Mouse (Mus musculus): ENCODE data around the gene Tbc1d2b. TPM values are rescaled to one million over a fixed set of nuclear protein-coding genes. Genes with fewer than 3 reads are reported as not detected.

Tbc1d2b gene
- polyA plus RNA-seq, 1 experiment from 2014 or later, result 20.9 TPM

DNA sequence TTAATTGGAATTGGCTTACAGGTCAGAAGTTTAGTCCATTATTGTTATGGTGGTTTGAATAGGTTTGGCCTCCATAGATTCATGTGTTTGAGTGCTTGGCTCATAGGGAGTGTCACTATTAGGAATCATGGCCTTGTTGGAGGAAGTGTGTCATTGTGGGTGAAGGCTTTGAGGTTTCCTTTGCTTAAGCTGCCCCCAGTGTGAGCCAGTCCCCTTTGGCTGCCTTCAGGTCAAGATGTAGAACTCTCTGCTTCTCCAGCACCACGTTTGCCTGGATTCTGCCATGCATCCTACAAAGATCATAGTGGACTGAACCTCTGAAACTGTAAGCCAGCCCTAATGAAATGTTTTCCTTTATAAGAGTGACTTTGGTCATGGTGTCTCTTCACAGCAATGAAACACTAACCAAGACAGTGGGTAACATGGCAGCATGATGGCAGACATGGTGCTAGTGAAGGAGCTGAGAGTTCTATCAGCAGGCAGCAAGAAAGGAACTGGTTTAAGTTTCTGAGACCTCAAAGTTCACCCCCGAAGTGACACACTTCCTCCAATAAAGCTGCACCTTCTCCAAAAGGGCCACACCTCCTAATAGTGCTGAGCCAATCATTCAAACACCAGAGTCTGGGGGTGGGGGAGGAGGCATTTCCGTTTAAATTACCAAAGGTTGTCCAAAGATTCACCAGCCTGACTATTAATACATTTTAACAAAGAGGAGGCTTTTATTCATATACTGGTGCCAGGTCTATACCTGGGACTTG is 23.2 kb upstream of the Tbc1d2b start:
- Histone ChIP-seq H3K4me2 (ENCODE audit: low read length) (no peak overlapping the region), H3K9ac (ENCODE audit: low read length) (no peak overlapping the region), H3K36me3 (ENCODE audit: control insufficient read depth, insufficient read depth, low read length) (no peaks in the 10 kb centered on the region), H3K27me3 (replicated peaks; ENCODE audit: control insufficient read depth, insufficient read depth, low read length) (no peaks in the 10 kb centered on the region), H3K27ac (ENCODE audit: low read depth) (no peak overlapping the region), H3K4me3 (ENCODE audit: low read depth, low read length) (no peak overlapping the region), H3K4me1 (replicated peaks; ENCODE audit: control insufficient read depth, insufficient read depth, low read length) (no peaks in the 10 kb centered on the region), H3K9me3 (ENCODE audit: control insufficient read depth, low read length) (no peaks in the 10 kb centered on the region)
- DNase-seq (ENCODE audit: low spot score) (no peak), ATAC-seq (replicated peaks; ENCODE audit: low FRiP score, low TSS enrichment, low read depth) (no peak)
- 66% methylated on average over 3 of the region's 3 CpGs for WGBS

DNA sequence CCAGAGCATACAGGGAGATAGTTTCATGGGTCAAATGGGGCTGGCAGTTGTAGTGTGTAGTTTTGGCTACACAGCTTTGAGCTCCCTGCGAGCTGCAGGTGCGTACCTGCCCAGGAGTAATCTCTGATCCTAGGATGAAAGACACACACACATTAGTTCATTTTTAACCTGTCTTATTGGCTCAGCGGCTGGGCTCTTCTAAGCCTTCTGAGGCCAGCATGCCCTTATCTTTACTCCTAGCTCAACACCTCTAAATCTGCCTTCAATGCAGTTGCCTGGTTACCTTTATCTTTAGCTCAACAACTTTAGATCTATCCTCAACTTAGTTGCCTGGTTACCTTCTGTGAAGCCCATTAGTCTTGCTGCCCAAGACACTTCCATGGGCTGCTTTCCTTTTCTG is 7.8 kb upstream of the Tbc1d2b start:
- H3K9ac ChIP-seq (ENCODE audit: low read length), result no peak overlapping the region
- H3K4me1 ChIP-seq (replicated peaks; ENCODE audit: control insufficient read depth, insufficient read depth, low read length), result no peaks in the 10 kb centered on the region
- H3K4me2 ChIP-seq (ENCODE audit: low read length), result no peak overlapping the region
- no peak overlapping the region for H3K4me3 ChIP-seq (ENCODE audit: low read depth, low read length)
- H3K9me3 ChIP-seq (ENCODE audit: control insufficient read depth, low read length), result no peaks in the 10 kb centered on the region
- WGBS, result 76% methylated on average over 3 of the region's 3 CpGs
- ATAC-seq (replicated peaks; ENCODE audit: low FRiP score, low TSS enrichment, low read depth) (peak; percentile 76), DNase-seq (ENCODE audit: low spot score) (no peak)
- H3K27ac ChIP-seq (ENCODE audit: low read depth), result no peak overlapping the region; the same call in 1 of the 2 replicates
- no peaks in the 10 kb centered on the region for H3K36me3 ChIP-seq (ENCODE audit: control insufficient read depth, insufficient read depth, low read length)
- no peaks in the 10 kb centered on the region for H3K27me3 ChIP-seq (replicated peaks; ENCODE audit: control insufficient read depth, insufficient read depth, low read length)

DNA sequence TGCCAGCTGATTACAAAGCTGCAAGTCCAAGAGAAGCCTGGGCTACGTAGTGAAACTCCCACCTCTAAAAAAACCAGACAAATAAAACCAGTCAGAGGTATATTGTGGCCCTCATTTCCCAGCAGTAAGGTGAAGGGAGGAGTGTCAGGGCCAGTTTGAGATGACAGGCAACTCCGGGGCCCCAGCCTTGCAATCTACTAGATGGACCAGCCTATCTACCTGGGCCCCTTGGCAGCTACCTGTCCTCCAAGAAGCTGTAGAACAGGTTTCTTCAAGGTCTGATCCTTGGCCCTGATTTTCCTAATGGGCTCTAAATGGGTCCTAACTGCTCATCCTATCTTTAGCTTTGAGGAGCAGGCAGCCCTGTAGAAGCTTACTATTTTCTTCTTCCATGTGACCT is 7.3 kb upstream of the Tbc1d2b start:
- no peaks in the 10 kb centered on the region for H3K27me3 ChIP-seq (replicated peaks; ENCODE audit: control insufficient read depth, insufficient read depth, low read length)
- no peak overlapping the region; the same call in 1 of the 2 replicates for H3K27ac ChIP-seq (ENCODE audit: low read depth)
- no peak overlapping the region for H3K4me3 ChIP-seq (ENCODE audit: low read depth, low read length)
- H3K9ac ChIP-seq (ENCODE audit: low read length), result no peak overlapping the region
- H3K36me3 ChIP-seq (ENCODE audit: control insufficient read depth, insufficient read depth, low read length), result no peaks in the 10 kb centered on the region
- no peaks in the 10 kb centered on the region for H3K9me3 ChIP-seq (ENCODE audit: control insufficient read depth, low read length)
- H3K4me1 ChIP-seq (replicated peaks; ENCODE audit: control insufficient read depth, insufficient read depth, low read length), result no peaks in the 10 kb centered on the region
- WGBS, result 55% methylated on average over 2 of the region's 2 CpGs
- ATAC-seq (replicated peaks; ENCODE audit: low FRiP score, low TSS enrichment, low read depth) (peak; percentile 89), DNase-seq (ENCODE audit: low spot score) (peak; percentile 56)
- H3K4me2 ChIP-seq (ENCODE audit: low read length), result no peak overlapping the region

- Histone ChIP-seq H3K4me2 (ENCODE audit: low read length) (no peak overlapping the region), H3K27me3 (replicated peaks; ENCODE audit: control insufficient read depth, insufficient read depth, low read length) (no peaks in the 10 kb centered on the region), H3K4me3 (ENCODE audit: low read depth, low read length) (no peak overlapping the region), H3K27ac (ENCODE audit: low read depth) (no peak overlapping the region), H3K4me1 (replicated peaks; ENCODE audit: control insufficient read depth, insufficient read depth, low read length) (no peaks in the 10 kb centered on the region), H3K9ac (ENCODE audit: low read length) (no peak overlapping the region), H3K36me3 (ENCODE audit: control insufficient read depth, insufficient read depth, low read length) (no peaks in the 10 kb centered on the region), H3K9me3 (ENCODE audit: control insufficient read depth, low read length) (no peaks in the 10 kb centered on the region)
- DNase-seq (ENCODE audit: low spot score) (peak; percentile 43), ATAC-seq (replicated peaks; ENCODE audit: low FRiP score, low TSS enrichment, low read depth) (no peak)
- 93% methylated on average over 1 of the region's 1 CpGs for WGBS
These were observed 6.2 kb upstream of the Tbc1d2b start for GRCm38 (mm10) chr9:90276779-90277178.

DNA sequence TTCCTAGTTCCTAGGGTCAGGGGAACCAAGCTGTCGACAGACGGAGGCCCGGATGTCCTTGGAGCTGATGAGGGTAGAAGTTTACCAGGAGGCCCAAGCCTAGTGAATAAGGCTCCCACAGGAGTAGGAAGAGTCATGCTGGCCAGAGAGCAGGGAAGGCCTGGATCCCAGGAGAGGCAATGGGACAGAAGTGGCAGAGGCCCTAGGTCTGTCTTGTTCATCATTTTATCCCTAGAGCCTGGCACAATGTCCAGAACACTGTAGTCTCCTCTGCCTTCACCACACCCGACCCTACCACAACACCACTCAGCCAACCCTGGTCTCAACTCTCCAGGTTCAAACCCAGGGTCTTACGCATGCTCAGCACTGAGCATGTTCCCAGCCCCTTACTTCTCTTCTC is 5.3 kb upstream of the Tbc1d2b start:
- no peak overlapping the region for H3K9ac ChIP-seq (ENCODE audit: low read length)
- no peak overlapping the region for H3K4me3 ChIP-seq (ENCODE audit: low read depth, low read length)
- H3K4me2 ChIP-seq (ENCODE audit: low read length), result no peak overlapping the region
- H3K36me3 ChIP-seq (ENCODE audit: control insufficient read depth, insufficient read depth, low read length), result no peaks in the 10 kb centered on the region
- ATAC-seq (replicated peaks; ENCODE audit: low FRiP score, low TSS enrichment, low read depth), result no peak
- no peaks in the 10 kb centered on the region for H3K9me3 ChIP-seq (ENCODE audit: control insufficient read depth, low read length)
- no peak overlapping the region for H3K27ac ChIP-seq (ENCODE audit: low read depth)
- peaks cover 4% of the 10 kb centered on the region; the same call in 1 of the 2 replicates for H3K4me1 ChIP-seq (replicated peaks; ENCODE audit: control insufficient read depth, insufficient read depth, low read length)
- WGBS, result 82% methylated on average over 5 of the region's 5 CpGs
- DNase-seq (ENCODE audit: low spot score), result peak; percentile 43
- H3K27me3 ChIP-seq (replicated peaks; ENCODE audit: control insufficient read depth, insufficient read depth, low read length), result no peaks in the 10 kb centered on the region

DNA sequence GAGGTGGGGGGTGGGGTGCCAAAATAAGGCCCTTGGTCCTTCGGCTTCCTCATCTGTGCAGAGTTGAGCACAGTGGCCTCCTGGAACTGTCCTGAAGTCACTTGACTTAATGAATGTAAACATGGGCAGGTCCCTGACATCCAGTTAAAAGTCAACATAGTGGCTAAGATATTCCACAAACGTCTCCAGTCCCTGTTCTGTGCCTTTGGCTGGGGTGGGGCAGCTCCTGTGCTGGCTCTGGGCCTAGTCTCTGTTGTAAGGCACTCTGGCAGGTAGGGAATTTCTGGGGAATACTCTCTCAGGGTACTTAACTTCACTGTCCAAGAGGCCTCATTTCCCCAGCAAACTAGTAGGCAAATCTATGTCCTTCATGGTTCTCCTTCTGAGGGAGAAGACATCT is 4.9 kb upstream of the Tbc1d2b start:
- no peak overlapping the region for H3K4me3 ChIP-seq (ENCODE audit: low read depth, low read length)
- H3K9me3 ChIP-seq (ENCODE audit: control insufficient read depth, low read length), result no peaks in the 10 kb centered on the region
- H3K9ac ChIP-seq (ENCODE audit: low read length), result no peak overlapping the region
- ATAC-seq (replicated peaks; ENCODE audit: low FRiP score, low TSS enrichment, low read depth), result no peak
- no peaks in the 10 kb centered on the region for H3K27me3 ChIP-seq (replicated peaks; ENCODE audit: control insufficient read depth, insufficient read depth, low read length)
- H3K27ac ChIP-seq (ENCODE audit: low read depth), result no peak overlapping the region
- DNase-seq (ENCODE audit: low spot score), result peak; percentile 51
- no peak overlapping the region for H3K4me2 ChIP-seq (ENCODE audit: low read length)
- H3K4me1 ChIP-seq (replicated peaks; ENCODE audit: control insufficient read depth, insufficient read depth, low read length), result peaks cover 4% of the 10 kb centered on the region; the same call in 1 of the 2 replicates
- WGBS, result 41% methylated on average over 2 of the region's 2 CpGs
- no peaks in the 10 kb centered on the region for H3K36me3 ChIP-seq (ENCODE audit: control insufficient read depth, insufficient read depth, low read length)

- H3K4me1 ChIP-seq (replicated peaks; ENCODE audit: control insufficient read depth, insufficient read depth, low read length), result peaks cover 8% of the 10 kb centered on the region
- WGBS, result 66% methylated on average over 3 of the region's 3 CpGs
- no peaks in the 10 kb centered on the region for H3K9me3 ChIP-seq (ENCODE audit: control insufficient read depth, low read length)
- no peak overlapping the region for H3K4me3 ChIP-seq (ENCODE audit: low read depth, low read length)
- H3K9ac ChIP-seq (ENCODE audit: low read length), result no peak overlapping the region
- DNase-seq (ENCODE audit: low spot score), result peak; percentile 43
- ATAC-seq (replicated peaks; ENCODE audit: low FRiP score, low TSS enrichment, low read depth), result no peak
- no peak overlapping the region for H3K4me2 ChIP-seq (ENCODE audit: low read length)
- no peaks in the 10 kb centered on the region for H3K27me3 ChIP-seq (replicated peaks; ENCODE audit: control insufficient read depth, insufficient read depth, low read length)
- H3K36me3 ChIP-seq (ENCODE audit: control insufficient read depth, insufficient read depth, low read length), result no peaks in the 10 kb centered on the region
- H3K27ac ChIP-seq (ENCODE audit: low read depth), result no peak overlapping the region
These were observed 3.9 kb upstream of the Tbc1d2b start for GRCm38 (mm10) chr9:90274516-90274915.

GRCm38 (mm10) chr9:90272346-90272745 is 1.7 kb upstream of the Tbc1d2b start:
- WGBS, result 82% methylated on average over 12 of the region's 12 CpGs
- peak; percentile 20 for DNase-seq (ENCODE audit: low spot score)
- ATAC-seq (replicated peaks; ENCODE audit: low FRiP score, low TSS enrichment, low read depth), result no peak
- Histone ChIP-seq H3K36me3 (ENCODE audit: control insufficient read depth, insufficient read depth, low read length) (no peaks in the 10 kb centered on the region), H3K4me1 (replicated peaks; ENCODE audit: control insufficient read depth, insufficient read depth, low read length) (peaks cover 18% of the 10 kb centered on the region), H3K9me3 (ENCODE audit: control insufficient read depth, low read length) (no peaks in the 10 kb centered on the region), H3K9ac (ENCODE audit: low read length) (no peak overlapping the region), H3K27ac (ENCODE audit: low read depth) (no peak overlapping the region), H3K4me3 (ENCODE audit: low read depth, low read length) (no peak overlapping the region), H3K27me3 (replicated peaks; ENCODE audit: control insufficient read depth, insufficient read depth, low read length) (no peaks in the 10 kb centered on the region), H3K4me2 (ENCODE audit: low read length) (no peak overlapping the region)

DNA sequence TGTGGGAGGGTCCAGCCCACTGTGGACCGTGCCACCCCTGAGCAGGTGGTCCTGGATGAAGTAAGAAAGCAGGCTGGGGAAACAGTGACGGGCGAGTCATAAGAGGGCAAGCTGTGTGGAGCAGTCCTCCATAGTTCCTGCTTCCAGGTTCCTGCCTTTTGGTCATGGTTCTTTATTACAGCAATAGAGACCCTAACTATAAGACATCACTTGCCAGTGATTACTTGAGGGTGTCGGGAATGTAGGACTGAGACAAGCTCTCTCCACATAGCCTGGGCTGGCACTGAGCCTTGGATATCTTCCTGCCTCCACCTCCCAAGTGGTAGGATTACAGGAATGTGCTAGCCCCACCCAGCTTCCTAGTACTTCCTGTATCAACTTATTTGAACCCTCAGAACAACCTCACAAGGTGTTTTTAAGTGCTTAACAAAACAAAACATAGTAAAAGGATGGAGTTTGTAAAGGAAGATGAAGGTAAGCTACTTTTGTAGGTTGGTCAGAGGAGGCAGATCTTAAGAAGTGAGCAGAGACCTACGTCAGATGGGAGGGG is 1.0 kb upstream of the Tbc1d2b start:
- peaks cover 18% of the 10 kb centered on the region for H3K4me1 ChIP-seq (replicated peaks; ENCODE audit: control insufficient read depth, insufficient read depth, low read length)
- ATAC-seq (replicated peaks; ENCODE audit: low FRiP score, low TSS enrichment, low read depth) (no peak), DNase-seq (ENCODE audit: low spot score) (peak; percentile 48)
- H3K4me2 ChIP-seq (ENCODE audit: low read length), result no peak overlapping the region
- 0 out of 2 replicates have a peak, but pooled peaks cover 2% of the 10 kb centered on the region for H3K36me3 ChIP-seq (ENCODE audit: control insufficient read depth, insufficient read depth, low read length)
- H3K27me3 ChIP-seq (replicated peaks; ENCODE audit: control insufficient read depth, insufficient read depth, low read length), result no peaks in the 10 kb centered on the region
- no peak overlapping the region for H3K27ac ChIP-seq (ENCODE audit: low read depth)
- WGBS, result 59% methylated on average over 5 of the region's 5 CpGs
- H3K9ac ChIP-seq (ENCODE audit: low read length), result no peak overlapping the region
- H3K9me3 ChIP-seq (ENCODE audit: control insufficient read depth, low read length), result no peaks in the 10 kb centered on the region
- no peak overlapping the region for H3K4me3 ChIP-seq (ENCODE audit: low read depth, low read length)
